Mouse (Mus musculus) kidney, postnatal 0 days (tissue): ENCODE results near the gene Gm609. TPM values are rescaled to one million over a fixed set of nuclear protein-coding genes. Genes with fewer than 3 reads are reported as not detected.

Experiments
- ATAC-seq: fragments of 200-750 bp; cut with Nextera tagmentation; replicated peaks from 2 replicates; pipeline ENCODE4 v1.8.0; 2017; ENCODE audit warnings: low read depth, moderate number of reproducible peaks, moderate TSS enrichment, moderate library complexity; ENCODE audit not compliant: low FRiP score
- DNase-seq: peaks from one replicate; pipeline ENCODE4 v3.0.0-alpha.2; 2016; ENCODE audit warnings: low spot score
- H3K27ac ChIP-seq: fragments of 300-500 bp; sonication (generic); 2 replicates; pipeline ENCODE4 v1.5.1; 2014; ENCODE audit warnings: mild to moderate bottlenecking
- H3K27me3 ChIP-seq: fragments of 300-500 bp; sonication (generic); 2 replicates; pipeline ENCODE4 v1.6.1; 2014; ENCODE audit warnings: low read length, mixed read lengths; ENCODE audit not compliant: insufficient read depth
- H3K36me3 ChIP-seq: fragments of 300-500 bp; sonication (generic); 2 replicates; pipeline ENCODE4 v1.6.1; 2014; ENCODE audit warnings: low read length, mixed read lengths; ENCODE audit not compliant: insufficient read depth
- H3K4me1 ChIP-seq: fragments of 300-500 bp; sonication (generic); replicated peaks from 2 replicates; pipeline ENCODE4 v1.6.1; 2014; ENCODE audit warnings: antibody characterized with exemption, low read length, mixed read lengths; ENCODE audit not compliant: insufficient read depth
- H3K4me2 ChIP-seq: fragments of 300-500 bp; sonication (generic); 2 replicates; pipeline ENCODE4 v1.6.1; 2014; ENCODE audit warnings: mild to moderate bottlenecking, low read length, moderate library complexity, mixed read lengths
- H3K4me3 ChIP-seq: fragments of 300-500 bp; sonication (generic); replicated peaks from 2 replicates; pipeline ENCODE4 v1.5.1; 2014; ENCODE audit warnings: low read depth, low read length
- H3K9ac ChIP-seq: fragments of 300-500 bp; sonication (generic); 2 replicates; pipeline ENCODE4 v1.6.1; 2014; ENCODE audit warnings: low read depth, low read length
- H3K9me3 ChIP-seq: fragments of 300-500 bp; sonication (generic); replicated peaks from 2 replicates; pipeline ENCODE4 v1.6.1; 2016; ENCODE audit warnings: low read length, inconsistent platforms, mixed read lengths
- CTCF ChIP-seq: IDR thresholded peaks from 2 replicates; pipeline ENCODE4 v1.5.1; 2016; ENCODE audit warnings: antibody characterized with exemption, low read depth, mild to moderate bottlenecking, moderate library complexity
- WGBS: fragments of 180-500 bp; shearing (Covaris S2); extraction: QIAGEN DNeasy Blood & Tissue Kit; methylation state at CpG from one replicate; pipeline ENCODE4 v1.1.7; 2014; 5-methylcytosine and 5-hydroxymethylcytosine counted together
- polyA plus RNA-seq: library from polyadenylated mRNA; unstranded; fragments of >200 nt; fragmentation: Nextera tagmentation; extraction: Ambion mirVana; gene quantifications from 2 replicates; pipeline ENCODE4 v1.2.1, GENCODE M21; 2015

Gene Gm609
- polyA plus RNA-seq, 1 experiment from 2014 or later, result 0.49 TPM

GRCm38 (mm10) chr16:45375506-45376225 is 117.1 kb downstream of the Gm609 start:
- DNase-seq, result no peak
- H3K9me3 ChIP-seq, result no peaks in the 10 kb centered on the region
- WGBS, result 85% methylated on average over 2 of the region's 2 CpGs
- ATAC-seq, result no peak
- no peak overlapping the region for H3K27ac ChIP-seq
- no peak overlapping the region for H3K4me3 ChIP-seq
- no peak for TF ChIP-seq CTCF
- no peaks in the 10 kb centered on the region for H3K27me3 ChIP-seq
- no peak overlapping the region for H3K9ac ChIP-seq
- H3K4me2 ChIP-seq, result no peak overlapping the region
- no peaks in the 10 kb centered on the region for H3K4me1 ChIP-seq
- H3K36me3 ChIP-seq, result no peaks in the 10 kb centered on the region

DNA sequence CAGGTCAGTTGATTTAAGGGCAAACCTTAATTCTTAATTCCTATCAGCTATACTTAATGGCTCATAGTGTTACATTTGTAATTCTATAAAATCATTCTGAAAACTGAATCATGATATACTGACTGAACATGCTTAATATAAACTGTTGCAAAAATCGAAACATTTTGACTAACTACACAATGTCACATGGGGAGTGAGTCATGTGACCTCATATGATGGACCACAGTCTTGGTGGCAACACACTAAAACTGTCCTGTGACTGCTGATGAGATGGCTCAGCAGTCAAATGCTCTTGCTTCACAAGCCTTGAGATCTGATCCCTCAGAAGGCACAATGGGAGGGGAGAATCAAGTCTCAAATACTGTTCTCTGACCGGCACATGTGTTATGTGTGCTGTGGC is 118.7 kb downstream of the Gm609 start:
- no peak overlapping the region for H3K27ac ChIP-seq
- TF ChIP-seq CTCF, result no peak
- no peak for ATAC-seq
- H3K4me3 ChIP-seq, result no peak overlapping the region
- H3K9ac ChIP-seq, result no peak overlapping the region
- H3K4me2 ChIP-seq, result no peak overlapping the region
- no peaks in the 10 kb centered on the region for H3K9me3 ChIP-seq
- DNase-seq, result no peak
- 87% methylated on average over 2 of the region's 2 CpGs for WGBS
- H3K36me3 ChIP-seq, result no peaks in the 10 kb centered on the region
- H3K27me3 ChIP-seq, result no peaks in the 10 kb centered on the region
- no peaks in the 10 kb centered on the region for H3K4me1 ChIP-seq

GRCm38 (mm10) chr16:45371076-45371475 is 121.7 kb downstream of the Gm609 start:
- DNase-seq, result no peak

GRCm38 (mm10) chr16:45369285-45369965 is 123.3 kb downstream of the Gm609 start:
- Histone ChIP-seq H3K4me1 (no peaks in the 10 kb centered on the region), H3K27ac (no peak overlapping the region), H3K4me3 (no peak overlapping the region), H3K9me3 (no peaks in the 10 kb centered on the region), H3K27me3 (no peaks in the 10 kb centered on the region), H3K9ac (no peak overlapping the region), H3K4me2 (no peak overlapping the region), H3K36me3 (no peaks in the 10 kb centered on the region)
- ATAC-seq (no peak), DNase-seq (no peak)
- 73% methylated on average over 4 of the region's 4 CpGs for WGBS
- TF ChIP-seq CTCF, result no peak

More at GRCm38 (mm10) chr16:45371076-45371475, 121.7 kb downstream of the Gm609 start:
- H3K36me3 ChIP-seq, result no peaks in the 10 kb centered on the region
- no peak overlapping the region for H3K4me3 ChIP-seq
- TF ChIP-seq CTCF, result no peak
- H3K4me2 ChIP-seq, result no peak overlapping the region
- no peaks in the 10 kb centered on the region for H3K9me3 ChIP-seq
- no peaks in the 10 kb centered on the region for H3K27me3 ChIP-seq
- no peaks in the 10 kb centered on the region for H3K4me1 ChIP-seq
- no peak for ATAC-seq
- WGBS, result 77% methylated on average over 1 of the region's 1 CpGs
- H3K9ac ChIP-seq, result no peak overlapping the region
- no peak overlapping the region for H3K27ac ChIP-seq

GRCm38 (mm10) chr16:45366111-45366510 is 126.7 kb downstream of the Gm609 start:
- ATAC-seq (no peak), DNase-seq (no peak)
- WGBS, result 70% methylated on average over 7 of the region's 7 CpGs
- Histone ChIP-seq H3K27ac (no peak overlapping the region), H3K9me3 (no peaks in the 10 kb centered on the region), H3K36me3 (no peaks in the 10 kb centered on the region), H3K27me3 (no peaks in the 10 kb centered on the region), H3K4me3 (no peak overlapping the region), H3K4me1 (no peaks in the 10 kb centered on the region), H3K4me2 (no peak overlapping the region), H3K9ac (no peak overlapping the region)
- TF ChIP-seq CTCF, result no peak

DNA sequence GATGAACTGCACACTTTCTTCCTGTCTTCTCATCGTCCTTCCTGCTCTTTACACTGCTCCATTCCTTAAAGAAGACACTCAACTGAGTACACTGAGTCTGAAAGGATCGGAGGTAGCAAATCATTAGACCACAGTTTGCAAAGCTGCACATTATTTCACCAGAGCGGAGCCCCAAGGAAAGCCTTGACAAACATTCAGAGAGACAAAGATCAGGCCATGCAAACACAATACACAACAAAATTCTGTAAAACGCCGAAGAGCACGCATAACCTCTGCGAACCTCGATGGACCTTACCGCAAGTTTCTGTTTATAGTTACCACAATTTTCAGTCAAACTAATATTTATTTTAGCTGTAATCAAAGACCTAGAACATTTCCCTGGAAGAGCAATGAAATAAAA is 127.4 kb downstream of the Gm609 start:
- Histone ChIP-seq H3K9me3 (no peaks in the 10 kb centered on the region), H3K27me3 (no peaks in the 10 kb centered on the region), H3K27ac (no peak overlapping the region), H3K4me1 (no peaks in the 10 kb centered on the region), H3K36me3 (no peaks in the 10 kb centered on the region), H3K4me2 (no peak overlapping the region), H3K4me3 (no peak overlapping the region), H3K9ac (no peak overlapping the region)
- TF ChIP-seq CTCF, result no peak
- DNase-seq (no peak), ATAC-seq (no peak)
- 55% methylated on average over 9 of the region's 9 CpGs for WGBS
